Mouse (Mus musculus) E14TG2a.4 (cell line): ENCODE results near the gene Steap1.

Source experiments
- CTCF ChIP-seq: conservative IDR thresholded peaks from 2 replicates; pipeline ENCODE4 v1.5.1; 2014; ENCODE audit warnings: low read length
- NANOG ChIP-seq: IDR thresholded peaks from 2 replicates; pipeline ENCODE4 v1.6.1; 2014; ENCODE audit warnings: borderline replicate concordance, low read length, mixed read lengths

DNA sequence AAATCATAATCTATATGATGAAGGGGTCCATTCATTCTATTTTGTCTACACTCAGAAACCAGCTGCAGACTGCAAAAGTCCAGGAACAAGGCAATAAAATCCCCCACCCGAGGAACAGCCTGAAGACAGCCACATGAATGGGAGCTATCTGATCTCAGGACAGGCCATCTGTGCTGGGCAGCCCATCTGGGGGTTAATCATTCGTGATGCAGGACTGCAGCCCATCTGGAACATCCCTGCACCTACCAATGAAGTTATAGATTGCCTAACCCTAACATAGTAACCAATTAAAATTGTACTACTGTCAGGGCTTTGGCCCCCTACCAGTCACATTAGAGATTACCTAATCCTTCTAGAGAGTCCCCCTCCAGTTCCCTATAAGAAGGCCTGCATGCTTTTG lies 44.1 kb downstream of the Steap1 start:
- TF ChIP-seq CTCF, result no peak
- TF ChIP-seq NANOG, result no peak
